Mouse (Mus musculus) cerebellum, postnatal 14 days (tissue): ENCODE results near the gene Cbln1.
A peak's percentile ranks its signal among the peaks of the same experiment; 100 is the strongest.

Experiments used
- DNase-seq, 2 experiments: peaks; one replicate each; pipeline ENCODE4 v3.0.0; 2021; ENCODE audit warnings: mixed read lengths in 2 of 2

The Cbln1 gene

DNA sequence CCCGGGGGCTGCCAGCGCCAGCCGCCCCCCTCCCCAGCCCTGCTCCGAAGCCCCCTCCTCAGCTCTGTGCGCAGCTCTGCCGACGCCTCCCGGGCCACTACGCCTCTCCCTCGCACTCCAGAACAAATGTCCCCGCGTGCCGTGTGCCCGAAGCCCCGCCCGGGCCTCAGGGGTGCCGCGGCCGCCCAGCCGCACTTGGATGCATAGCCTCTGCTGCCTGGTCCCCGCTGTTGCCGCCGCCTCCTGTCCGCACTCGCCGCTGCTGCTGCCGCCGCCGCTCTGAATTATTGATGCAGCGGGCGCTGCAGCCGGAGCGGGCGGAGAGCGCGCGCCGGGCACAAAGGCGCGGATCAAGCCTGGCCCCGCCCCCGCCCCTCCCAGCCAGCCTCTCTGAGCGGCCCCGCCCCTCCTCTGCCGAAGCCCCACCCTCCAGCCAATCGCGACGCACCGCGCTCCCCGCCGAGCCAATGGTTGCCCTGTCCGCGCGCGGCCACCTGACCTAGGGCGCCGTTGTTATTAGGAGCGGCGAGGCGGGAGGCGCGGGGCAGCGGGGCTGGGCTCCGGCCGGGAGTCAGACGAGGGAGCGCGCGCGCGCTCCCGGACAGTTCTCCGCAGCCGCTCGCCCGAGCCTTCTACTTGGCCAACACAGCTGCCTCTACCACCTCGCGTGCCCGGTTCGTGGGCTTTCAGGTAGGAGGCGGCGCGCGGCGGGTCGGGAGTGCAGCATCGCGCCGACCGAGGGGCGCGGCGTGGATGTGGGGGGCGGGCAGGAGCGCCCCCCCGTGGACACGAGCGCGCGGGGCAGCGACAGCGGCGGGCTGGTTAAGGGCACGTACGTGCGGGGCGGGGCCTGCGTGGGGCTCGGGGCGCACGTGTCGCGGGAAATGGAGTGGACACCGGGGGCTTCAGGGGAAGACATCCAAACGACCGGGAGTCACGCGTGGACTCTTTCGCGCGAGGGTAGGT lies at the start of gene Cbln1:
Cbln1 (minus strand) TSS at position 339 of the 966 bp plus-strand sequence.
- peak; percentile 98 to 99 for DNase-seq

DNA sequence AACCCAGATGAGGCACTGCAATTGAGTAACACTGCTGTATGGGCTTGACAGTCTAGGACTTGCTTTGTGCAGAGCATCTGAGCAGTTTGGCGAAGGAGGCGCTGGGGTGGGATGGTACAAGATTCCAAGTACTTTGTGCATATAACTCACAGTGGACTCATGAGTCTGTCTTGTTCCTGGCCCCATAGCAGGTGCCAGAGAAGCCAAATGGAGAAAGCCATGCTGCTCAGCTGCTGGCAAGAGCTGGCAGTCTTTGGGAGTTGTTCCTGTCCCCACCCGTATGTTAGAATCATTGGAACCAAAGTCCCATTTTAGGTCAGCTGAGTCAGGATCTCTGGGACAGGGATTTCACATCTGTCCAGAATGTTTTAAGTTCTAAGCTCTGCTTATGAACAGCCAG lies 44.7 kb upstream of the Cbln1 start:
- no peak for DNase-seq

DNA sequence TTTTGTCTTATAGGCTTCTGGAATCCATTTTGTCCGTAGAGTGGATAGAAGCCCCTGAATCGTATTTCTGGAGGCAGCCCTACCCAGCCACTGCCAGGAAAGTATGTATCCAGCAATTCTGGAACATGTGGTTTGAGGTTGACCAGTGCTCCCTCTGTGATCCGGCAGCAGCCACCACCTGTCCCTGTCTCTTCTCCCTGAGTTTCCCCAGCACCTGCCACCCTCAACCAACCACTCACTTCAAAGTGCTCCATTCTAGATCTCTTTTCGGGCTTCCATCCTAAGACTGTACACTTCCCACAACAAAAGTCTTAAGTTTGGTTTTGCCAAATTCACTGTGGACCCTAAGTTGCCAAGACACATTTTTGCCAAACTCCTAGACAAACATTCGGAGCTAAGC lies 41.4 kb upstream of the Cbln1 start:
- no peak for DNase-seq

DNA sequence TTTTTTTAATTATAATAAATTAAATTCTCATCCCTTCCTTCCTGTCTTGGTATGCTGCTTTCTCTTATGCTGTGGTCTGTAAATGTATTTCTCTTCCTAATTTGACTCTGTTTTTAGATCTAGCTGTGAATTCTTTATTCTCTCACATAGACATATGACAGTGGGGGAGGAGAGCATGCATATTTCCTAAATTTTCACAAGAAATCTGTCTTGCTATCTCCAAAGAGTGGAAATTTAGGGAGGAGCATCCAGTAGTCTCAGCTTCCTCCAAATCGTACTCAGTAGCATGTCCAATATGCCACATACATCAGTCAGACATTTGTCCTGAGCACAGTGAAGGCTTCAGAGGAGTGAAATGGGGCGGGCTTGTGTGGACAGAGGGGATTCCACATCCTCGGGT lies 40.9 kb upstream of the Cbln1 start:
- no peak for DNase-seq

DNA sequence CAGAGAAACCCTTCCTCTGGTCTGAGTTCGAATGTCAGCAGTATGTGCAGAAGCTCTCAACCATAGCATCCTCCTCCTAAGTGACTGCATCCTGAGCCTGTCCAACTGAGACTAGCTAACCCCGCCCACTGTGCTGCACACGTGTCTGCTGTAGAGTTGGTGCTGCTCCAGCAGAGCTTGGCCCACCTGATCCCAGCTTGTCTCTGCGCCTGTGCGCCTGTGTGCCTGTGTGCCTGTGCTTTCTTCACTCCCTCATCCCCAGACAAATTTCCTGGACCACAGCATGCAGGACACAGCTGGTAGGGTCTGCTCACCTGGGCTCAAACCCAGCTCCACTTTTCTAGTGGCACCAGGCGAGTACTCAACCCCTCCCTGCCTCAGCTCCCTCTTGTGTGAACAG lies 40.2 kb upstream of the Cbln1 start:
- peak in 1 of 2 experiments; percentile 50 for DNase-seq

DNA sequence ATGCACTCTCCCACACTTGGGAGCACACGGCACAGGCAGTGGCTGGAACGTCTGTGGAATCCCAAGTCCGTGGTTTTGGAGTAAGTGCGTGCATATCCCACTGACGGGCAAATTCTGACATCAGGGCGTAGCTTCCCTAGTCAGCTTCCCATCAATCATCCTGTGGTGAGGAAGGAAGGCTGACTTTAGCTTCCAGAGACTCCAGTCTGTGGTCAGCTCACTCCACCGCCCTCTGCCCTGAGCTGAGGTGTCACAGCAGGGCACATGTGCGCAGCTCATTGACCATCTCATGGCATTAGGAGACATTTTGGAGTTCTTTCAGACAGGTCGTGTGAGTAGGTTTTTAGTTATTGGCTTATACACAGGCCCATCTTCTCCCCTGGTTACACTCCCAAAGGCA lies 34.6 kb upstream of the Cbln1 start:
- no peak for DNase-seq

DNA sequence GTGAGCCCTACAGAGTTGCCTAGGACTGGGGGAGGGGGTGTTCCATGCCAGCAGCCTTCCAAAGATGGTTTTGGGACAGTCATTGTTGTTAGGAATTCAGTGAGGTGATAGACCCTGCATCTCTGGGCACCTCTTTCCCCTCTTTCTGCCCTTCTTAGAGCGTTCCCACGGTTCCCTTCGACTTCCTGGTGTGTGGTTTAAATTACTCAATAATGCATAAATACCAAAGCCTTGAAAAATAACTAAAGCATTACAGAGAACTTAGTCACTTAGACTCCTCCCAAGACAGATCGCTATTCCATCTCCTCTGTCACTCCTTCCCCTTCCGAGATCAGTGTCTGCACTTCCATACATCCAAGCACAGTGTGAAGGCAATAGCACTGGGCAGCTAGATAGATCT lies 32.0 kb upstream of the Cbln1 start:
- no peak for DNase-seq

DNA sequence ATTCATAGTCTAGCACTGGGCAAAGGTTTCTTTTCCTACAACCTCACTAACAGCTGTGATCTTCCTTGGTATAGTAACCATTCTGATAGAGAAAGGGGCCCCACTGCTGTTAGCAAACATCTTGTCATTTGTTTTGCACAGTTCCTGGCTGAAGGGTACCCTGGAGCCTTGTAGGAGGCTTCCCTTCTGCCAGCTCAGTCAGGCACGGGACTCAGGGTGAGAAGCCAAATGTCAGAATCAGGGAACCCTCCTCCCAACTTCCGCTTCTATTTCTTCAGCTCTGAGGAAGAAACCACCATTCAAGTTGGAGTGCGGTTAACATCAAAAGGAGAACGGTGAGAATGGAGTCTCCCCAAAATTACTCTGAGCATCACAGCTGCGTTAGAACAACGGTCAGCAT lies 30.3 kb upstream of the Cbln1 start:
- no peak for DNase-seq

DNA sequence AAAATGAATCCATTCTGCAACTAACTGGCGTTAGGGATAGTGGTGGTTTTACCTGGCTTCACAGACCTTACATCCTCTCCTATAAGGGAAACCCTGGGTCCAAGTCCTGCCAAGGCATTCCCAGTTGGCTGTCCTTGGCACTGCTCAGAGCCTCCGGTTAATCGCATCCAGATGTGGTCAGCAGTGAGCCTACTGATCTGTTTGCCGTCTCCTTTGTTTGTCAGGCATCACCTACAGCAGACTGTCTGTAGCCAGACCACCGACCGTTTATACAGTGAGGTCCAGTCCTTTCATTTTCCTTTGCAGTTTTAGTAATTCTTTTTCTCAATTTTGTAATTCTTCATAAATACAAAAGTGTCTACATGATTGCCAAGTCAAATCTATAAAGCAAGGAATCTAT lies 25.2 kb upstream of the Cbln1 start:
- no peak for DNase-seq

DNA sequence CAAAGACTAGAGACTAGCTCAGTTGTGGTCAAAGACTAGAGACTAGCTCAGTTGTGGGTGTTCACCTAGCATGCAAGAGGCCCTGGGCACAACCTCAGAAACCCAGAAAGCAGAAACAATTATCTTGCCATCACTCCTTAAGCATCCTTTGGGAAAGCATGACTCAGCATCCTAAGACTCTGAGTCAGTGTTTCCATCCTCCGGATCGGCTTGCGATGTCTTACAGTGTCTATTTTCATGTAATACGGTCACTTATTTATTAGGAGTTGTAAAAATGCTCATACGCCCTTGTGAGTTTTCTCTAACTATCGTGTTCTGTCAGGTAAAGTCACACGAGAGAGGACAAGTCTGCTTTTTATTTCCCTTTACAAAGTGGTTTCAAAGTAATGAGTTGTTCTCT lies 24.1 kb upstream of the Cbln1 start:
- DNase-seq = no peak

DNA sequence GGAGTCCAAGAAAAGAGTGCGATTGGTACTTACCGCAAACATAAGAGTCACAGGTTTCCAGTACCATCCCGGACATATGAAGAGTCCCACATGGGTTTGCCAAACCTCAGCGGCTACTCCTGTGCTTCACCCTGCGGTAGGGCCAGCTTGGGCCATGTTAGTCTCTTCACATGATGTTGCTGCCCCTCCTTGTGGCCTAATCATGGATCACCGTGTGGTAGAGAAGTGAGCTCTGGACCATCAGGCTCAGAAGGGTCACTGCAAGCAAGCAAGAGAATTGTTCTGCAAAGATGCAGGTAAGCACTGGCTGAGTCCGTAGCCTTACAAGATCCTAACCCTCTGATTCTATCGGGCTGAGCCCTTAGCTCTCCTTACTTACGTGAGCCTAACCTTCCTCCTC lies 22.5 kb upstream of the Cbln1 start:
- no peak for DNase-seq

DNA sequence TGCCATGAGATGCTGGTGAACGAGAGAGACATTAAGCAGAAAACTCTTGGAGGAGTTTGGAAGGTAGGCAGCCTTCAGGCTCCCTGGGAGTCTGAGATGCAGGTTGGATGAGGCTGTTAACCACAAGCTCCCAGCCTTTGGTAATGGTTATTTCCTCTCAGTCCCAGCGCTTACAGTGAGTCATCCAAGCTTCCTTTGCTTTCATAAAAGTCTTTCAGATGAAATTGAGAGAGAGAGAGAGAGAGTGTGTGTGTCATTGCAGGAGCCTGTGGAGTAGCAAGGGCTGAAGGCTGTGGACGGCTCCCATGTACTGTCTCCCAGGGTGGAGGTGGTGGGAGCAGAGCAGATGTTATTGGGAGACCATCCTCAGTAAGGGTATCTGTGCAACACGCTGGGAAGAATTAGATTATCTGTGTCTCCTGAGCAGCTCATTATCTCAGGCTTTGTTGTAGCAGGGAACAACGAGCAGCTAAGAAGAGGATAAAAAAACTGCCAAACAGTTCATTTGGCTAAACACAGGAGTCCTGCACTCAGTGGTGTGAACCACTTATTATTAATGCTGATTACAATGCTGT lies 17.5 kb upstream of the Cbln1 start:
- no peak for DNase-seq

DNA sequence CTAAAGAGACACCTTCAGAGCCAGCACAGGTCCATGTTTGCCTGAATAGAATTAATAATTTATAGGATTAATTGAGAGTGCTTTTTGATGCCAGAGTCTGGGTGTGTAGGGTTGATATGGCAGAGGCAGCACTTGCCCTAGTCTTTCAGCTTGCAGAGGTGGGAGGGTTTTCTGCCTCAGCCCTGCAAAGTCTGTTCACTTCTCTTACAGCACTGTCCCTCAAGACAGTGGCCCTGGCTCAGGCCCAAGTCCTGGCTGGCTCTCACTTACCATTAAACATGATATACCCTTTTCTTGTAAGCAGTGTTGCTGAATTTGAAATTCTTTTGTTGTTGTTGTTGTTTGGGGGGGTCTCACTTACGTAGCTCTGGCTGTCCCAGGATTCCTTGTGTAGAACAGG lies 9.0 kb upstream of the Cbln1 start:
- DNase-seq = peak in 1 of 2 experiments; percentile 44

DNA sequence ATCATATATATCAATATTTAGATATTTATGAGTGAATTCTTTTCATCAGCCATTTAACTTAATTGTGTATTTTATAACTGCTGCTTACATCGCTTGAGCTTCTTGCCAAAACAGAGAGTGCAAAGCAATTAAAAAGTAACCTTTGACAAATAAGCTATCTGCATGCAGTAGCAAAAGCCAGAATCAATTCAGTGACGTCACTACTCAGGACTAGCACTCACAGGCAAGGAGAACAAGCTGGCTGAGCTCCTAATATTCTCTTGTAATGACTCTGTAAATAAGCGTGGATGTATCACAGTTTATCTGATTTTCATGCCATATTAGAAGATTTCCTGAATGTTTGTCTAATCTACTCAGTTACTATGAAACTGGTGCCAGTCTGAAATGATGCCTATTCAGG lies 5.8 kb upstream of the Cbln1 start:
- DNase-seq = no peak

DNA sequence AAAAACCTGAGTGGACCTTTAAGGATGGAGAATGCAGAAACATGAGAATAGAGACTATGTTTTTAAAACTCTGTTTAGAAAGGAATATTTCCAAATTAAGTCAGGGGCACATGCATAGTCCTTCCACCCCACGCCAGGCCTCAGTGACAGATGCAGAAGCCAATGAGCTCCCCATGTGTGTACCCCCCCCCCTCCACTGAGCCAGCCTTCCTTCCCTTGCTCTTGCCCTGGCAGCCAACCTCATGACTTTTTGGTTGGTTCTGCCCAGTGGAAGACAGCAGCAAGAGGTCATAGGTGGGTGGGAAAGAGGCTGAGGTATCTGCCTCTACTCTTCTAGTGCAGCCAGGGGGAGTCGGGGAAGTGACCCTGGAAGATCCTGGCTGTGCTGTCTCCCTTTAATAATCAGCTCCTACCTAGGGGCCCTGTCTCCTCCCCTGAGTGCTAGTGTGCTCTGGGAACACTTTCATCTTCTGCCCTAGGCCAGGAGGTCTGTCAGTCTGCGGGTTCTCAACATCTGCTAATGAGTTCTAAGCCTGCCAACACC lies 4.8 kb upstream of the Cbln1 start:
- peak in 1 of 2 experiments; percentile 42 for DNase-seq

DNA sequence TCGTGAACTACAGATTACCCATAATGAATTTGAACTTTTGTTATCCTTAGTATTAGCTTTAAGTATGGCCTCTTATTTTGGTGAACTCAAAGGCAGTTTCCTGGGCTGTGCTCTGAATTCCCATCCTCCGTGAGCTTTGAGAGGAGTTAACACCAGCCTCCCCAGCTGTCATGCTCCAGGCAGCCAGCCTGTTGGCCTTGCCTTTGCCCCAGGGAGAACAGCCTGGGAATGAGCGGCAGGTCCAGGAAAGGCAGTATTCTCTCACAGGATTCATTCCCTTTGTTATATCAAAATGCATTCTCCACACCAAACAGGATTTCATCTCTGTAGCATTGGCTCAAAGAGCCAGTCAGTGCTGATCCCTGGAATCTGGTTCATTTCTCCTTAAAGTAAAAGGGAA lies 3.1 kb upstream of the Cbln1 start:
- peak; percentile 63 for DNase-seq

DNA sequence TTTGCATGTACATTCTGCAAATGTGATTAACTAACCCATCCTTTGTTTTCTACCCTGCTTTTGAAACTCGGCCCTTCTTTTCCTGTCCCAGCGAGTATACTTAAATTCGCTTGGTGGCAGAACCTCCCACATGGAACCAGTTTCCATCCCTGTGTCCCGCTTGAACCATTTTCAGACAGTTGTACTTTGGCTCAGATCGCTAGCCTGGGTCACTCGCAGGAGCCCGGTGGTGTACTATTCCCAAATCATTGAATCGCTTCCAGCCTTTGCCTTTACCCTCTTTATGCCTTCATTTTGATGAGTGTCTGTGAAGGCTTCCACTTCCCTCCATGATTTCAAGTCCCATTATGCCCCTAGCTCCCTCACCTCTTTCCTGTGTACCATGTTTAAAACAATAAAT lies 2.0 kb upstream of the Cbln1 start:
- DNase-seq = no peak

DNA sequence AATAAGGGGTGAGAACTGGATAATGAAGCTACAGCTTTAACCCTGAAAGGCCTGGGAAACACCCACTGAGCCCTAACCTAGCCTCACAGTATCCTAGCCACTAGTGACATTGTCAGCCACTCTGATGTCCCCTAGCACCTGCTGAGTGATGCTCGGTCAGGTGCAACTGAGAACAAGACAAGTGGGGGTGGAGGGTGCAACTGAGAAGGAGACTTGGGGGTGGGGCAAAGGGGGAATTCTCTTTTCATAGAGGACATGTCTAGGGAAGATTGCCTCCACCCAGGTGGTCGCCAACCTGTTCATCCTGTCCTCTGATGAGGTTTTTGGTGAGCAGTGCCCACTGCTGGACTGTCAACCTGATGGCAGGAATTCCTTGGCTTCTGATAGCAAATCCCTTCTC lies 1.5 kb upstream of the Cbln1 start:
- DNase-seq = peak; percentile 75 to 83

DNA sequence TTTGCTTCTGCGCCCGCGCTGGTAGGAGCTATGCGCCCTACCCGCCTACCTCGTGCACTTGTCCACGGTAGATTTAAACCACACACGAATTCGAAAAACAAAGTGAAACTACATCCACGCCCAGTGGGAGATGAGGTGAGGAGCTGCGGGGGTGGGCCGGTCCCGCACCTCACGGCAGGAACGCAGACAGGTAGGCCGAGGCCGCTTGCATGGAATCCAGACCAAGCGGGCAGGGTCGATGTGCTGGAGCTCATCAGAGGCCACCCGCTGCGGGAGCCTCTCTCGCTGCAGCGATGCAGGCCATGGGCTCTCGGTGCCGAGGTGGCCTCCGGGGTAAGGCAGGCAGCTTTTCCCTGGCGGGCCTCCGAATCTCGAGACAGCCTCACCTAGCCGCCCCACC lies 905 bp upstream of the Cbln1 start:
- peak; percentile 67 to 70 for DNase-seq

DNA sequence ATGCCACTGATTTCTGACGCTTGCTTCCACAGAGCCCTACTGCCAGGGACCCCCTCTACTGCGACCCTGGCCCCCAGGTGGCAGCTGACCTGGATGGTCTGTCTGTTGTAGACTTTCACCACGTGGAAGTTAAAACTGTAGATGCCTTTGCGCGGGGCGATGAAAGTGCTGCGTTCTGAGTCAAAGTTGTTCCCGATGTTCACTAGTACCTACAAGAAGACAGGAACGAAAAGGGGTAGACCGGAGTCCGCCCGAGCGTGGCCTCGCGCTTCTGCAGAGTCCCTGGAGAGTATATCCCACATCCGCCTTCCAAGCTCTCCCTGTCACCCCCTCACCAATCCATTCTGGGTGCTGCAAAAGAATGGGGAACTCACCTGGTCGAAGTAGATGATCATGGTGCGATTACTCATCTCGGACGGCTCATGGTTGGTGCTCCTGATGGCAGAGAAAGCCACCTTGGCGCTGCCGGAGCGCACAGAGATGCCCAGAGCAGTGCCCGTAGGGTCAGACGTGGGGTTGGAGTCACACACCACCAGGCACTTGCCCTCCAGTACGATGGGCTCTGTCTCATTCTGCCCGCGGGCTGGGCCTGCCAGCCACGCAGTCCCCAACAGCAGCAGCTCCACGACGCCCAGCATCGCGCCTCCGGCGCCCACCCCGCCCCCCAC lies 672 bp downstream of the Cbln1 start:
- DNase-seq = peak; percentile 66 to 71

DNA sequence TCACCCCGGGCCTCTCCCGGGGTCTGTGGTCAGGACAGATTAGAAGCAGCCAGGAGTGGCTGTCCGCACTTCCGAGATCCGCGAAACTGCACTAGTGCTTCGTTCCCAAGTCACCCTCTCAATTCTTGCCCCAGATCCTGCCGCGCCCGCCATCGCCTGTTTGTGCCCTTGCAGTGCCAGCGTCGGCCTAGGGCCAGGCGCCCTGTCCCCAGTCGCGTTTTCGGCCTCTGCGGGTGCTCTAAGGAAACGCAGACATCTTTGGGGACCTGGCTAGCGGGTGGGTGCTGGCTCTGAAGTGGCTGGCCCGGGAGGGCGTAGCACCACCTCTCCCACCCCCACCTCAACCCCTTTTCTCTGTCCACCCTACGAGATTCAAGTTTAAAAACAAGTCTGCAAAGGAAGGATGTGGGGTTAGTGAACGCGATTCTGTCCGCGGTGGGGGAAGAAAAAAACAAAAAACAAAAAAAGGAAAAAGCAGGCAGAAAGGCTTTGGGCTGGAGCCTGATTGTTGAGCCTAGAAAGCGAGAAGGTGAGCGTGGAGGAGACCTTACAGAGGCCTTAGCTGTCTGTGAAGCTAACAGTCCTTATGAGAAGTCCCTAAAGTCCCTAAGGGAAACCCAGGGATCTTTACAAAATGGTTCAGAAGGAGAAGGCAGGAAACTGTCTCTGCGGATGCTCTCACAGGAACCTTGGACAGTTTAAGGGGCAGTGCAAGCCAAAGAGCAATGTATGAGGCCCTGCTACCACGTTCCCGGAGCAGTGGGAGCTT lies 1.4 kb downstream of the Cbln1 start:
- peak in 1 of 2 experiments; percentile 20 for DNase-seq

DNA sequence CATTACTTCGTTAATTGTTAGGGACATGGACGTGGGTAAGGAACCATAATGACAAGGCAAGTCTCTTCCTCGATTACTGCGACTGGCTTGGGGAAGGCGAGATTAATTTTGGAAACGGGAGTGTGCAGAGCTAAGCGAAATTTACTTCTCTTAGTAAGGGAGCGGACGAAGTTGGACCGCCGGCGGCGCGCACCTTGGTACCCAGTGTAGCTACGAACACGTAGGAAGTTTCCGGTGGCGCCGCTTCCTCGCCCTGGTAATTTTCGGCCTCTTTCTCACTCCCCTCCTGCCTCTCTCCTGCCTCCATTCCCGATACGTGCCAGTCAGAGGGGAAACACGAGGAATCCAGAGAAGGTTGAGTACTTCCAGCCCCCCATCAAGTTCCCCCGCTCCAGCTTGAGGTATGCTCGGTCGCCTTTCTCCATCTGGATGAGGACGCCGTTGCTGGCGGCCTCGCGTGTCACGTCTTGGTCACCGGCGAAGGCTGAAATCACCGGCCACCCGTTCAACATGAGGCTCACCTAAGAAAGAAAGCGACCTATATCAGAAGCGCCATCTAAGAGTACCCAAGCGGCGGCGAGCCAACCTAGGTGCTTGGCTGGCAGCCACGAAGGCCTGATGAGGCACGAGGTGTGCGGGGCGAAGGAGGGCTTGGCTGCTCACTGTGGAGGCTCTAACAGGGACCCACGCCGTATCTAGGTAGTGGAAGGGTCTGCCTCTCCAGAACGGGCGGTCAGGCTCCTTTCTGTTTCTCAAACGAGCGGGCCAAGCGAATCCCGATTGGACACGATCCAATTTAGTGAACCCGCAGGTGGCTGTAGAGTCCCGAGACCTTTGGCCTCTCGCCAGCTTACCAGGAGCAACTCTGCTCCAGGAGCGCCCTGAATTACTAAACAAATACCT lies 2.2 kb downstream of the Cbln1 start:
- DNase-seq = peak; percentile 91 to 93
